Mouse (Mus musculus): ENCODE measurements at regions not wholly inside any gene's neighbourhood (a gene's known extent, or its start where the extent isn't known, plus 50 kb on each side); places are given as distances from the start of the nearest gene placed in this dataset.

GRCm38 (mm10) chr5:126223696-126224095 is 692.1 kb downstream of the Tmem132b start:
- TF ChIP-seq GATA1 (IDR thresholded peaks at IDR 0.05; ENCODE audit: borderline replicate concordance, low read length) (no peak), FLI1 (IDR thresholded peaks at IDR 0.05; ENCODE audit: low read length) (no peak)
